Mouse (Mus musculus) liver, adult 2 months (tissue): Measurements from ENCODE around the gene Ebp. TPM values are rescaled to one million over a fixed set of nuclear protein-coding genes. Genes with fewer than 3 reads are reported as not detected.

Source experiments
- DNase-seq: peaks from one replicate; pipeline ENCODE4 v3.0.0-alpha.2; 2011; ENCODE audit warnings: low read depth, low spot score; ENCODE audit errors: extremely low read depth
- H3K27ac ChIP-seq: fragments of 200-500 bp; replicated peaks from 2 replicates; pipeline ENCODE4 v1.5.1; 2012; ENCODE audit warnings: low read depth, mild to moderate bottlenecking, control low read depth, inconsistent platforms, low read length; ENCODE audit not compliant: insufficient read depth
- H3K27me3 ChIP-seq: fragments of 200-500 bp; 2 replicates; pipeline ENCODE4 v1.6.1; 2012; ENCODE audit warnings: mild to moderate bottlenecking, moderate library complexity, low read length, inconsistent platforms; ENCODE audit not compliant: control insufficient read depth, insufficient read depth
- H3K36me3 ChIP-seq: fragments of 200-500 bp; 2 replicates; pipeline ENCODE4 v1.6.1; 2012; ENCODE audit warnings: low read length, inconsistent platforms; ENCODE audit not compliant: control insufficient read depth, insufficient read depth
- H3K4me1 ChIP-seq: fragments of 200-500 bp; 2 replicates; pipeline ENCODE4 v1.6.1; 2011; ENCODE audit warnings: low read length; ENCODE audit not compliant: control insufficient read depth, insufficient read depth
- H3K4me3 ChIP-seq: fragments of 200-500 bp; 2 replicates; pipeline ENCODE4 v1.5.1; 2011; ENCODE audit warnings: low read depth, mild to moderate bottlenecking, control low read depth, low read length, moderate library complexity; ENCODE audit not compliant: insufficient read depth
- H3K79me2 ChIP-seq: fragments of 200-500 bp; 2 replicates; pipeline ENCODE4 v1.6.1; 2012; ENCODE audit warnings: inconsistent platforms, mild to moderate bottlenecking, low read length, moderate library complexity; ENCODE audit not compliant: control insufficient read depth, insufficient read depth
- H3K9ac ChIP-seq: fragments of 200-500 bp; 2 replicates; pipeline ENCODE4 v1.6.1; 2012; ENCODE audit warnings: low read depth, mild to moderate bottlenecking, control low read depth, inconsistent platforms, low read length
- CTCF ChIP-seq: fragments of 200-500 bp; IDR thresholded peaks from 2 replicates; pipeline ENCODE4 v1.5.1; 2011; ENCODE audit warnings: low read depth, low read length, control low read depth
- POLR2A ChIP-seq: fragments of 200-500 bp; IDR thresholded peaks from 2 replicates; pipeline ENCODE4 v1.6.1; 2011; ENCODE audit warnings: low read length, control low read depth; ENCODE audit not compliant: insufficient read depth; ENCODE audit errors: extremely low read depth
- WGBS: fragments of 180-500 bp; shearing (Covaris S2); methylation state at CpG from one replicate; pipeline ENCODE4 v1.1.7; 2018; 5-methylcytosine and 5-hydroxymethylcytosine counted together
- polyA plus RNA-seq: library from polyadenylated mRNA; depleted of rRNA; stranded (reverse); fragments of >200 nt; gene quantifications from 2 replicates; pipeline ENCODE4 v1.2.3, GENCODE M21; 2012
- total RNA-seq: library from RNA; depleted of rRNA; stranded (reverse); fragments of >200 nt; gene quantifications from 2 replicates; pipeline ENCODE4 v1.2.3, GENCODE M21; 2014

The Ebp gene
- total and polyA plus RNA-seq, 2 experiments, result 243 to 605 TPM

DNA sequence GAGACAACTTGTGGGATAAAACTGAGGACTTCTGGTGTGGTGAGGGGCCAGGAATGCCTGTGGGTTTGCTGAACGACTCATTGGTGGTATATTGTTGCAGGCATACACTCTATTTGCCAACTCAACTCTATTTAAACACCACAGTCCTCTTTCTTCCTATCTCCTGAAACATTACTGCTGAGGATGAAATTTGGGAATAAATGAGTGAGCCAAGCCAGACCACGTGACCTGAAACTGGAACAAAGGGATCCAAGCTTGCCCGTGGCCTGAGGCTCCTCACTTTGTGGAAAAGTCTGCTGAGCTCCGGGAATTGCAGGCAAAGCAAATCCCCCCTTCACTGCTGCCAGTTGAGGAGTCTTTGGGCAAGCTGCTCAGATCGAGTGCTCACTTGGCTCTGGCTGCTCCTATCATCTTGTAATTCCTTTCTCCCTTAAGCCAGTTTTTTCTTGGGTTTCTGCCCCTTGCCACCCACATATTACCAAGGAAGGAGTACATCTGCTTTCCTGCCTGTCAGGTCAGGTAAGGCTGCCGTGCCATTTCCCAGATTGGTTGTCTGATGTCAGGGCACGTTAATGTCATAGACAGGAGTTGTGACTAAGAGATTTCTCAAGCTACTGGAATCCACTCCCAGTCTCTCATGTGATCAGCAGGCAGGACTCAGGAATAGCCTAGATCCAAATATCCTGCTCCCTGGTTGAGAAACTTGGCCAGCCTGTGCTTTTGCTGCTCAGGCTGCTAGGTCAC, 29.5 kb upstream of the Ebp start:
- TF ChIP-seq CTCF (no peak), POLR2A (no peak)
- Histone ChIP-seq H3K4me1 (no peaks in the 10 kb centered on the region), H3K36me3 (no peaks in the 10 kb centered on the region), H3K4me3 (no peak overlapping the region), H3K9ac (no peak overlapping the region), H3K27ac (no peak overlapping the region), H3K27me3 (no peaks in the 10 kb centered on the region), H3K79me2 (no peaks in the 10 kb centered on the region)
- 66% methylated on average over 6 of the region's 7 CpGs for WGBS
- DNase-seq, result peak; percentile 7

DNA sequence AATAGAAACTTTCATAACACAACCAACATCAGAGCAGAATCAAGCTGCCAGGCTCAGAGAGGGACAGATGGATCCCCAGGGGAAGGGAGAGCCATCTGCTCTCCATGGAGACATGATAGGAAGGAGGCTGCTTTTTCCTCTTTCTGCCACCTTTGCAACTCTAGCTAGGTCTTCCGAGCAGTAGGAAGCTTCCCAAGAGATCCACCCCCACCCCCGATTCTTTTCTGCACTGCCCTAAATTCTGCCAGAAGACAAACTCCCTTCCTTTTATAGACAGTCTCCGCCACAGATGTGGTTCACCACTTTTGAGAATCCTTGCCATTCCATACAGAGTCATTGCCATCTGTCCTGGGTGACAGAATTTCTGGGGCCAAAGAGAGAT, 29.0 kb upstream of the Ebp start:
- Histone ChIP-seq H3K4me3 (no peak overlapping the region), H3K27ac (no peak overlapping the region), H3K9ac (no peak overlapping the region), H3K27me3 (no peaks in the 10 kb centered on the region), H3K36me3 (no peaks in the 10 kb centered on the region), H3K79me2 (no peaks in the 10 kb centered on the region), H3K4me1 (no peaks in the 10 kb centered on the region)
- DNase-seq, result no peak
- WGBS, result 58% methylated on average over 3 of the region's 3 CpGs
- TF ChIP-seq CTCF (no peak), POLR2A (no peak)

DNA sequence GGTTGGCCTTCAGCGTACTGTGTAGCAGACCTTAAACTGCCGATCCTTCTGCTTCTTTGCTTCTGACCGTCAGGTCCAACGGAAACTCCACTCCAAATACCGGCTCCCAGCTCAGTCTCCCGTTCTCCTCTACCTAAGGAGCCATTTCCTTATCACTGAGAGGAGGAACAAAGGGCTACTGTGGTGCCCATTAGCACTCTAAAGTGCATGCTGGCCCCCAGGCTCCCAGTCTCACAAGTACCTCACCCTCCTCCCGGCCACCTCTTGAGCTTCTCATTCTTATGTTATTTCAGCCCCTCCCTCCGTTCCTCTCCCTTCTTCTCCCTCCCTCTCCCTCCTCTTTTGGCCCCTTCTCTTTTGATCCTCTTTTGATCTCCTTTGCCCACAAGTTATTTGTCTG, 26.3 kb upstream of the Ebp start:
- no peak for DNase-seq
- WGBS, result 51% methylated on average over 8 of the region's 8 CpGs

DNA sequence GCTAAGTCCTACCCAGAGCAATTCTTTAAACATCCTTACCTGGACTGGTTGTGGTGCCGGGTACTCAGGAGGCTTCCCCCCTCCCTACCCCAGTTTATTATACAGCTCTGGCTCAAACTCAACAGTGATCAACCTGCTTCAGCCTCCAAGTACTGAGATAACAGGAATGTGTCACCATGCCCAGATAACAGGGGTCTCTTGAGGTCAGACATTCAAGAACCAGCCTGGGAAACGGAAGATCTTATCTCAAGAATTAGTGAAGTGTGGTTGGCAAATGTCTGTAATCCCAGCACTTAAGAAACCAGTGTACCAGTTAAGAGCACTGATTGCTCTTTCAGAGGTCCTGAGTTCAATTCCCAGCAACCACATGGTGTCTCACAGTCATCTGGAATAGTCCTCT, 24.8 kb upstream of the Ebp start:
- 55% methylated on average over 2 of the region's 2 CpGs for WGBS
- Histone ChIP-seq H3K27ac (no peak overlapping the region), H3K4me3 (no peak overlapping the region), H3K36me3 (no peaks in the 10 kb centered on the region), H3K9ac (no peak overlapping the region), H3K27me3 (no peaks in the 10 kb centered on the region), H3K79me2 (no peaks in the 10 kb centered on the region), H3K4me1 (no peaks in the 10 kb centered on the region)
- TF ChIP-seq CTCF, result no peak
- TF ChIP-seq POLR2A, result no peak
- DNase-seq, result no peak

More for the DNA sequence above, 26.3 kb upstream of the Ebp start:
- H3K27me3 ChIP-seq, result no peaks in the 10 kb centered on the region
- H3K4me1 ChIP-seq, result no peaks in the 10 kb centered on the region
- TF ChIP-seq POLR2A (no peak), CTCF (no peak)
- no peak overlapping the region for H3K9ac ChIP-seq
- no peaks in the 10 kb centered on the region for H3K79me2 ChIP-seq
- no peak overlapping the region for H3K4me3 ChIP-seq
- H3K27ac ChIP-seq, result no peak overlapping the region
- H3K36me3 ChIP-seq, result no peaks in the 10 kb centered on the region

DNA sequence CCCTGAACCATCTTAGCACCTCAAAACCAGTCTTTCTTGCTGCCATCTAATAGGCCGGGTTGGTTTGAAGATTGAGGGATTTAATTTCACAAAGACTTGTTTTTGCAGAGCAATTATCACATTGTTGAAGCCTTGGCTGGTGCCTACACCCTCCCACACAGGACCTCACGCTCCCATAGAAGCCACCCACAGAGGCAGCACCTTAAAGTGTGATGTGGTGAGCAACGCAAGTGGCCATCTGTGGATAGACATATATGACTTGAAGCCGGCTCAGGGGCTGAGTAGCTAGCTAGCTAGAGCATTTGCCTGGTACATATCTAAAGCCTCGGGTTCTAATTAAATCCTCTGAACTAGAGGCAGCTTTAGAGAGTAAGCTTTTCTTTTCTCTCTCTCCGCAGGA, 24.1 kb upstream of the Ebp start:
- H3K4me1 ChIP-seq, result no peaks in the 10 kb centered on the region
- H3K27ac ChIP-seq, result no peak overlapping the region
- no peaks in the 10 kb centered on the region for H3K27me3 ChIP-seq
- TF ChIP-seq CTCF, result no peak
- TF ChIP-seq POLR2A, result no peak
- 62% methylated on average over 6 of the region's 6 CpGs for WGBS
- no peak overlapping the region for H3K9ac ChIP-seq
- no peak for DNase-seq
- H3K36me3 ChIP-seq, result no peaks in the 10 kb centered on the region
- H3K79me2 ChIP-seq, result no peaks in the 10 kb centered on the region
- H3K4me3 ChIP-seq, result no peak overlapping the region

DNA sequence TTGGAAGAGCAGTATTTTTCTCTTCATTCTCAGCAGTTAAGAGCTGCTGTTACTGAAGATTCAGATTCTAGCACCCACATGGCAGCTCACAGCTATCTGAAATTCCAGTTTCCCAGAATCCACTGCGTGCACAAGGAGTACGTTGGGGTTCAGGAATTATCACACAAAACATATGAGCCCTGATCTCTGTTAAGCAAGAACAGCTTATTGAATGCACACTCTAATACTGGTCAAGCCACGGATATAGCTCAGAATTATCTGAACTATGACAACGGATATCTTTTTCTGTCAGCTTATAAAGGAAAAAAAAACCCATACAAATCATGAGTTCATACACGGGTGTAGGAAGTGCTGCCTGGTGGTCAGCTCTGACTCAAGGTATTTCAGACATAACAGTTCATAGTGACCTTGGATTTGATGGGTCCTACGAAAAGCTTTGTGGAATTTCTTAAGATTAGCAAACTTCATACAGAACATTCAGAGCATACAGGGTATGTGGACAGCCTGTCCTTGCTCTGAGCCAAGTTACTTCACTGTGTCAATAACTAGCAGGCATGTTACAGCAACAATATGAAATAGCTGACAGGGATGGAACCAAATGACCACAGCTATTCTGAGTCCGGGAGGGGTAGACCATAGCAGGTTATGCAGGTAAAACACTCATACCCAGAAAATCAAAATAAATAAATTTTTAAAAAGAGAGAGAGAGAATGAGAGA, 18.3 kb upstream of the Ebp start:
- WGBS, result 53% methylated on average over 7 of the region's 7 CpGs
- no peaks in the 10 kb centered on the region for H3K4me1 ChIP-seq
- H3K27me3 ChIP-seq, result no peaks in the 10 kb centered on the region
- no peaks in the 10 kb centered on the region for H3K79me2 ChIP-seq
- no peak overlapping the region for H3K9ac ChIP-seq
- H3K4me3 ChIP-seq, result no peak overlapping the region
- no peak overlapping the region for H3K27ac ChIP-seq
- no peaks in the 10 kb centered on the region for H3K36me3 ChIP-seq
- TF ChIP-seq CTCF (no peak), POLR2A (no peak)
- no peak for DNase-seq
